Mouse (Mus musculus) forebrain, postnatal 0 days (tissue): ENCODE results near the gene Retnlg. TPM values are rescaled to one million over a fixed set of nuclear protein-coding genes. Genes with fewer than 3 reads are reported as not detected.
"Not testable (repeated sequence)": the region's sequence is repeated elsewhere in the genome, so short reads cannot be mapped to it uniquely, and the experiment has no call there.

Experiments
- ATAC-seq: fragments of 200-750 bp; cut with Nextera tagmentation; 2 replicates; pipeline ENCODE4 v1.8.0; 2017; ENCODE audit warnings: mild to moderate bottlenecking, moderate library complexity
- DNase-seq: peaks from one replicate; pipeline ENCODE4 v3.0.0-alpha.2; 2015
- H3K27ac ChIP-seq: fragments of 300-500 bp; sonication (generic); 2 replicates; pipeline ENCODE4 v1.5.1; 2014; ENCODE audit warnings: low read depth, mild to moderate bottlenecking, antibody characterized with exemption, low read length, moderate library complexity, mixed read lengths
- H3K27me3 ChIP-seq: fragments of 300-500 bp; sonication (generic); 2 replicates; pipeline ENCODE4 v1.6.1; 2014; ENCODE audit warnings: mild to moderate bottlenecking, low read length, mixed read lengths; ENCODE audit not compliant: insufficient read depth
- H3K36me3 ChIP-seq: fragments of 300-500 bp; sonication (generic); 2 replicates; pipeline ENCODE4 v1.6.1; 2014; ENCODE audit warnings: mild to moderate bottlenecking, moderate library complexity; ENCODE audit not compliant: insufficient read depth
- H3K4me1 ChIP-seq: fragments of 300-500 bp; sonication (generic); 2 replicates; pipeline ENCODE4 v1.6.1; 2014; ENCODE audit warnings: antibody characterized with exemption; ENCODE audit not compliant: insufficient read depth
- H3K4me2 ChIP-seq: fragments of 300-500 bp; sonication (generic); 2 replicates; pipeline ENCODE4 v1.6.1; 2014; ENCODE audit warnings: low read depth, mild to moderate bottlenecking, moderate library complexity
- H3K4me3 ChIP-seq: fragments of 300-500 bp; sonication (generic); 2 replicates; pipeline ENCODE4 v1.5.1; 2014; ENCODE audit warnings: low read depth, low read length, mixed read lengths
- H3K9ac ChIP-seq: fragments of 300-500 bp; sonication (generic); 2 replicates; pipeline ENCODE4 v1.6.1; 2014; ENCODE audit warnings: mild to moderate bottlenecking
- H3K9me3 ChIP-seq: fragments of 300-500 bp; sonication (generic); 2 replicates; pipeline ENCODE4 v1.6.1; 2016; ENCODE audit warnings: low read length
- CTCF ChIP-seq: sonication (generic); IDR thresholded peaks from 2 replicates; pipeline ENCODE4 v1.5.1; 2016; ENCODE audit warnings: antibody characterized with exemption, control low read depth, low read depth
- WGBS: fragments of 180-500 bp; shearing (Covaris S2); extraction: QIAGEN DNeasy Blood & Tissue Kit; methylation state at CpG from one replicate; pipeline ENCODE4 v1.1.7; 2014; 5-methylcytosine and 5-hydroxymethylcytosine counted together
- polyA plus RNA-seq: library from polyadenylated mRNA; unstranded; fragments of >200 nt; fragmentation: Nextera tagmentation; extraction: Ambion mirVana; gene quantifications from 2 replicates; pipeline ENCODE4 v1.2.1, GENCODE M21; 2015
- total RNA-seq: library from RNA; depleted of rRNA; stranded (reverse); fragments of >200 nt; gene quantifications from 2 replicates; pipeline ENCODE4 v1.2.3, GENCODE M21; 2014; rRNA removed

Retnlg gene
- 0.85 TPM in 1 of 2 replicates, not detected in the other for total RNA-seq
- 0.75 and 1.3 TPM in 2 replicates for polyA plus RNA-seq

DNA sequence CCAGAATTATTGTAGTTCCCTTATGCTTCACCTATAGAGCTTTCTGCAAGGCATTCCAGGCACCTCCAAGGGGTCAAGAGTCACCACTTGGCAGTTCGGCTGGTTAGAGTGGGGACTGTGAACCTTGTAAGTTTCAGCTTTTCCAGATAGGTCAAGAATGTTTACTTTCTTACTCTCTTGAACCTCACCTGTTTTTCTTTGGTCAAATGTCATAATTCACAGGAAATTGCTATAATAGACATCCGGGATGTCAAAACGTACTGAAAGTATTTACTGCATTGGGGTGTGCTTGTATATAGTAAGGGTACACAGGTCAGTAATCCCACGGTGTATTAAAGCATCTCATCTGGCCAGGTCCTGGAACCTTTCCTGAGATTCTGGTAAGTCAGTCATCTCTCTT, at the start of gene Retnlg:
Gene Retnlg (plus strand): TSS at position 301 of the 400 bp plus-strand sequence.
- no peak for ATAC-seq
- no peaks in the 10 kb centered on the region for H3K27me3 ChIP-seq
- WGBS, result 92% methylated on average over 4 of the region's 4 CpGs

GRCm38 (mm10) chr16:48826474-48826873, 45.9 kb upstream of the Retnlg start:
- no peak for TF ChIP-seq CTCF
- Histone ChIP-seq H3K36me3 (no peaks in the 10 kb centered on the region), H3K9ac (no peak overlapping the region), H3K4me1 (no peaks in the 10 kb centered on the region), H3K4me3 (no peak overlapping the region), H3K4me2 (no peak overlapping the region), H3K27me3 (no peaks in the 10 kb centered on the region), H3K27ac (no peak overlapping the region), H3K9me3 (no peaks in the 10 kb centered on the region)
- DNase-seq (no peak), ATAC-seq (no peak)
- 93% methylated on average over 3 of the region's 3 CpGs for WGBS

More for the DNA sequence above, at the start of gene Retnlg:
- no peak for DNase-seq
- no peaks in the 10 kb centered on the region for H3K36me3 ChIP-seq
- H3K4me3 ChIP-seq, result no peak within 1 kb of the TSS
- TF ChIP-seq CTCF, result no peak
- no peaks in the 10 kb centered on the region for H3K9me3 ChIP-seq
- H3K4me1 ChIP-seq, result no peaks in the 10 kb centered on the region
- no peak within 1 kb of the TSS for H3K9ac ChIP-seq
- H3K4me2 ChIP-seq, result no peak within 1 kb of the TSS
- no peak within 1 kb of the TSS for H3K27ac ChIP-seq

GRCm38 (mm10) chr16:48827625-48828024, 44.8 kb upstream of the Retnlg start:
- Histone ChIP-seq H3K4me2 (no peak overlapping the region), H3K27ac (no peak overlapping the region), H3K9me3 (no peaks in the 10 kb centered on the region), H3K9ac (no peak overlapping the region), H3K4me3 (no peak overlapping the region), H3K36me3 (no peaks in the 10 kb centered on the region), H3K27me3 (no peaks in the 10 kb centered on the region), H3K4me1 (no peaks in the 10 kb centered on the region)
- no peak for ATAC-seq
- 76% methylated on average over 1 of the region's 1 CpGs for WGBS
- no peak for DNase-seq
- no peak for TF ChIP-seq CTCF

- Histone ChIP-seq H3K27me3 (no peaks in the 10 kb centered on the region), H3K9ac (no peak overlapping the region), H3K36me3 (no peaks in the 10 kb centered on the region), H3K4me2 (no peak overlapping the region), H3K4me1 (no peaks in the 10 kb centered on the region), H3K9me3 (no peaks in the 10 kb centered on the region), H3K27ac (no peak overlapping the region), H3K4me3 (no peak overlapping the region)
- TF ChIP-seq CTCF, result no peak
- WGBS, result 90% methylated on average over 4 of the region's 4 CpGs
- ATAC-seq (no peak), DNase-seq (no peak)
These were observed 43.4 kb upstream of the Retnlg start for GRCm38 (mm10) chr16:48829060-48829459.

- H3K27ac ChIP-seq, result no peak overlapping the region
- H3K9ac ChIP-seq, result no peak overlapping the region
- H3K4me1 ChIP-seq, result no peaks in the 10 kb centered on the region
- H3K4me2 ChIP-seq, result no peak overlapping the region
- no peaks in the 10 kb centered on the region for H3K27me3 ChIP-seq
- H3K4me3 ChIP-seq, result no peak overlapping the region
- ATAC-seq (no peak), DNase-seq (no peak)
- WGBS, result 86% methylated on average over 7 of the region's 8 CpGs
- H3K36me3 ChIP-seq, result no peaks in the 10 kb centered on the region
- TF ChIP-seq CTCF, result no peak
- H3K9me3 ChIP-seq, result no peaks in the 10 kb centered on the region
These were observed 40.4 kb upstream of the Retnlg start for GRCm38 (mm10) chr16:48832055-48832454.

- WGBS, result 64% methylated on average over 1 of the region's 1 CpGs
- not testable (repeated sequence) for ATAC-seq, H3K4me3 ChIP-seq
These were observed 38.8 kb upstream of the Retnlg start for GRCm38 (mm10) chr16:48833626-48834025.

GRCm38 (mm10) chr16:48842266-48842665, 30.2 kb upstream of the Retnlg start, which contains the start of gene Retnla:
Retnla (plus strand) TSS chr16:48842551.
- ATAC-seq (no peak), DNase-seq (no peak)
- Histone ChIP-seq H3K4me2 (no peak within 1 kb of the TSS), H3K9me3 (no peaks in the 10 kb centered on the region), H3K4me3 (no peak within 1 kb of the TSS), H3K36me3 (no peaks in the 10 kb centered on the region), H3K9ac (no peak within 1 kb of the TSS), H3K27me3 (no peaks in the 10 kb centered on the region), H3K27ac (no peak within 1 kb of the TSS), H3K4me1 (no peaks in the 10 kb centered on the region)
- TF ChIP-seq CTCF, result no peak
- 89% methylated on average over 3 of the region's 3 CpGs for WGBS

More at GRCm38 (mm10) chr16:48833626-48834025, 38.8 kb upstream of the Retnlg start:
- DNase-seq, H3K27ac ChIP-seq, H3K27me3 ChIP-seq, H3K4me2 ChIP-seq, H3K36me3 ChIP-seq, H3K9me3 ChIP-seq, H3K4me1 ChIP-seq, H3K9ac ChIP-seq: not testable (repeated sequence)
